Mouse (Mus musculus): ENCODE results near the gene N4bp2. TPM values are rescaled to one million over a fixed set of nuclear protein-coding genes. Genes with fewer than 3 reads are reported as not detected.

N4bp2 gene
- total and polyA plus RNA-seq, 3 experiments: 11.4 to 50.6 (median 12.9) TPM

GRCm38 (mm10) chr5:65795293-65795993, 32.1 kb downstream of the N4bp2 start (continued):
- TF ChIP-seq HCFC1 (IDR thresholded peaks at IDR 0.05; ENCODE audit: low read depth, low read length) (peak; percentile 48; the same call in 1 of the 2 replicates), MYB (IDR thresholded peaks at IDR 0.05; ENCODE audit: low read depth, low read length) (no peak), MAZ (IDR thresholded peaks at IDR 0.05; ENCODE audit: low read depth, low read length) (no peak; the same call in 1 of the 2 replicates)

GRCm38 (mm10) chr5:65795994-65796298, 32.6 kb downstream of the N4bp2 start:
- Histone ChIP-seq H3K79me2 (ENCODE audit: control insufficient read depth, insufficient read depth, low read length, poor library complexity) (no peaks in the 10 kb centered on the region), H3K4me3 (ENCODE audit: control insufficient read depth in 1 of 2, insufficient read depth in 1 of 2, low read depth in 2 of 2, low read length in 2 of 2) (peak overlapping the region; percentile 22 to 33; a peak in 3 of 4 replicates), H3K27me3 (ENCODE audit: control insufficient read depth in 1 of 2, insufficient read depth in 2 of 2, low read length in 2 of 2) (no peaks in the 10 kb centered on the region), H3K9ac (ENCODE audit: control insufficient read depth, low read depth, low read length, poor library complexity, severe bottlenecking) (peak overlapping the region; percentile 47), H3K36me3 (ENCODE audit: control insufficient read depth in 1 of 2, insufficient read depth in 2 of 2, low read length in 2 of 2) (peaks cover 0 to 26% of the 10 kb centered on the region in 2 experiments; a peak in 2 of 4 replicates), H3K4me1 (ENCODE audit: control insufficient read depth in 1 of 2, insufficient read depth in 2 of 2, low read length in 2 of 2) (peaks cover 3 to 14% of the 10 kb centered on the region in 2 experiments), H3K27ac (ENCODE audit: control insufficient read depth, low read depth, low read length) (peak overlapping the region; percentile 100), H3K9me3 (replicated peaks; ENCODE audit: insufficient read depth, low read length) (no peaks in the 10 kb centered on the region)
- TF ChIP-seq MAZ (IDR thresholded peaks at IDR 0.05; ENCODE audit: low read depth, low read length): no peak
- no peak for TF ChIP-seq NELFE (IDR thresholded peaks at IDR 0.05; ENCODE audit: low read depth, low read length)
- no peak for TF ChIP-seq UBTF (IDR thresholded peaks at IDR 0.05; ENCODE audit: borderline replicate concordance, insufficient read depth, low read depth, low read length)
- 0 out of 2 replicates have a peak, but pooled peaks have one; percentile 36 for TF ChIP-seq ETS1 (IDR thresholded peaks at IDR 0.05; ENCODE audit: low read depth, low read length)
- peak in 1 of 2 experiments; percentile 47; a peak in 1 of 4 replicates for TF ChIP-seq EP300 (IDR thresholded peaks at IDR 0.05; ENCODE audit: low read depth in 1 of 2, low read length in 2 of 2)
- TF ChIP-seq JUND (IDR thresholded peaks at IDR 0.05; ENCODE audit: low read depth, low read length): no peak
- peak; percentile 49; the same call in 1 of the 2 replicates for TF ChIP-seq TAL1 (IDR thresholded peaks at IDR 0.05; ENCODE audit: low read length)
- peak; percentile 65 for DNase-seq (ENCODE audit: low read depth, low spot score)

- no peak overlapping the region for H3K9ac ChIP-seq (ENCODE audit: control insufficient read depth, low read depth, low read length, poor library complexity, severe bottlenecking)
Observed at GRCm38 (mm10) chr5:65823601-65824133, 60.3 kb downstream of the N4bp2 start.

More at GRCm38 (mm10) chr5:65823601-65824133, 60.3 kb downstream of the N4bp2 start:
- TF ChIP-seq RAD21 (IDR thresholded peaks at IDR 0.05; ENCODE audit: low read depth, low read length) (peak; percentile 86), NRF1 (IDR thresholded peaks at IDR 0.05; ENCODE audit: insufficient read depth, low read depth, low read length, poor library complexity, severe bottlenecking) (no peak), CTCF (IDR thresholded peaks at IDR 0.05 in 2 of 3, conservative IDR thresholded peaks at IDR 0.05 in 1 of 3; ENCODE audit: control insufficient read depth in 1 of 3, insufficient read depth in 1 of 3, low read depth in 2 of 3, low read length in 3 of 3, poor library complexity in 1 of 3, severe bottlenecking in 1 of 3) (peak; percentile 78 to 94 (median 81)), TBP (IDR thresholded peaks at IDR 0.05; ENCODE audit: low read depth, low read length) (no peak), ZC3H11A (IDR thresholded peaks at IDR 0.05; ENCODE audit: low read depth, low read length) (peak; percentile 95), SMC3 (IDR thresholded peaks at IDR 0.05; ENCODE audit: low read depth, low read length) (peak; percentile 99), MXI1 (IDR thresholded peaks at IDR 0.05; ENCODE audit: low read depth, low read length) (no peak), CHD1 (IDR thresholded peaks at IDR 0.05; ENCODE audit: low read depth, low read length) (no peak)
- H3K4me3 ChIP-seq (ENCODE audit: control insufficient read depth in 1 of 2, insufficient read depth in 1 of 2, low read depth in 2 of 2, low read length in 2 of 2): no peak overlapping the region
- H3K9me3 ChIP-seq (replicated peaks; ENCODE audit: insufficient read depth, low read length): no peaks in the 10 kb centered on the region
- no peaks in the 10 kb centered on the region for H3K4me1 ChIP-seq (ENCODE audit: control insufficient read depth in 1 of 2, insufficient read depth in 2 of 2, low read length in 2 of 2)
- peak; percentile 72 for DNase-seq (ENCODE audit: low read depth, low spot score)
- H3K36me3 ChIP-seq (ENCODE audit: control insufficient read depth in 1 of 2, insufficient read depth in 2 of 2, low read length in 2 of 2): no peaks in the 10 kb centered on the region
- H3K27ac ChIP-seq (ENCODE audit: control insufficient read depth, low read depth, low read length): no peak overlapping the region
- no peaks in the 10 kb centered on the region for H3K79me2 ChIP-seq (ENCODE audit: control insufficient read depth, insufficient read depth, low read length, poor library complexity)
- no peaks in the 10 kb centered on the region for H3K27me3 ChIP-seq (ENCODE audit: control insufficient read depth in 1 of 2, insufficient read depth in 2 of 2, low read length in 2 of 2)

All from MEL (cell line).